Mouse (Mus musculus): Measurements from ENCODE around the gene Cpvl. TPM values are rescaled to one million over a fixed set of nuclear protein-coding genes. Genes with fewer than 3 reads are reported as not detected.

Gene Cpvl
- total RNA-seq (2021) = not detected
- long read RNA-seq, experiment 1 = 0 reads
- long read RNA-seq, experiment 2 = 0 reads

- no peak for DNase-seq
Measured at GRCm38 (mm10) chr6:53978571-53978970, at the start of gene Cpvl. Cpvl (minus strand) TSS chr6:53978671.

GRCm38 (mm10) chr6:54023846-54024245 is 45.4 kb upstream of the Cpvl start:
- no peak for DNase-seq

GRCm38 (mm10) chr6:54021123-54021789 is 42.8 kb upstream of the Cpvl start:
- peak; percentile 18 to 40 for DNase-seq

- no peak for DNase-seq
Measured at GRCm38 (mm10) chr6:54018861-54019260, 40.4 kb upstream of the Cpvl start.

GRCm38 (mm10) chr6:54018038-54018437 is 39.6 kb upstream of the Cpvl start:
- peak in 1 of 2 experiments; percentile 35 for DNase-seq

GRCm38 (mm10) chr6:54012163-54012562 is 33.7 kb upstream of the Cpvl start:
- no peak for DNase-seq

- no peak for DNase-seq
Measured at GRCm38 (mm10) chr6:54010362-54010761, 31.9 kb upstream of the Cpvl start.

- no peak for DNase-seq
Measured at GRCm38 (mm10) chr6:54009293-54009692, 30.8 kb upstream of the Cpvl start.

GRCm38 (mm10) chr6:54008448-54009120 is 30.1 kb upstream of the Cpvl start:
- DNase-seq = no peak

- no peak for DNase-seq
Measured at GRCm38 (mm10) chr6:54005302-54005701, 26.8 kb upstream of the Cpvl start.

- no peak for DNase-seq
Measured at GRCm38 (mm10) chr6:53996226-53996955, 17.9 kb upstream of the Cpvl start.

GRCm38 (mm10) chr6:53995519-53995918 is 17.0 kb upstream of the Cpvl start:
- peak; percentile 24 to 41 for DNase-seq

GRCm38 (mm10) chr6:53992386-53992785 is 13.9 kb upstream of the Cpvl start:
- no peak for DNase-seq

- DNase-seq = no peak
Measured at GRCm38 (mm10) chr6:53987235-53987634, 8.8 kb upstream of the Cpvl start.

GRCm38 (mm10) chr6:53986273-53986985 is 8.0 kb upstream of the Cpvl start:
- no peak for DNase-seq

GRCm38 (mm10) chr6:53983820-53984219 is 5.3 kb upstream of the Cpvl start:
- no peak for DNase-seq

- no peak for DNase-seq
Measured at GRCm38 (mm10) chr6:53982612-53983011, 4.1 kb upstream of the Cpvl start.

- no peak for DNase-seq
Measured at GRCm38 (mm10) chr6:53982047-53982600, 3.7 kb upstream of the Cpvl start.

GRCm38 (mm10) chr6:53980817-53981480 is 2.5 kb upstream of the Cpvl start:
- no peak for DNase-seq

GRCm38 (mm10) chr6:53974040-53974439 is 4.4 kb downstream of the Cpvl start:
- no peak for DNase-seq

- no peak for DNase-seq
Measured at GRCm38 (mm10) chr6:53973468-53973867, 5.0 kb downstream of the Cpvl start.
